Mouse (Mus musculus): ENCODE measurements around the gene Gprin3. TPM values are rescaled to one million over a fixed set of nuclear protein-coding genes. Genes with fewer than 3 reads are reported as not detected.

The Gprin3 gene
- 10 to 100 TPM; 11.1 to 13.8 TPM for total RNA-seq (2021)

GRCm38 (mm10) chr6:59425824-59426533 lies at the start of gene Gprin3:
Gene Gprin3, minus strand, starts transcription at chr6:59426294.
- intact Hi-C loops (cut with DNase I) = no loop called here
- peak; percentile 81 to 84 for DNase-seq (ENCODE audit: low spot score in 2 of 2)

GRCm38 (mm10) chr6:59458861-59459260 lies 32.8 kb upstream of the Gprin3 start:
- no peak for DNase-seq (ENCODE audit: low spot score in 2 of 2)
- intact Hi-C loops (cut with DNase I) = no loop called here

- intact Hi-C loops (cut with DNase I) = no loop called here
- DNase-seq (ENCODE audit: low spot score in 2 of 2) = no peak
Measured at GRCm38 (mm10) chr6:59456116-59456515, 30.0 kb upstream of the Gprin3 start.

GRCm38 (mm10) chr6:59451348-59451747 lies 25.3 kb upstream of the Gprin3 start:
- intact Hi-C loops (cut with DNase I) = no loop called here

GRCm38 (mm10) chr6:59445101-59445503 lies 19.0 kb upstream of the Gprin3 start:
- no peak for DNase-seq (ENCODE audit: low spot score in 2 of 2)
- intact Hi-C loops (cut with DNase I) = no loop called here

More at GRCm38 (mm10) chr6:59451348-59451747, 25.3 kb upstream of the Gprin3 start:
- DNase-seq (ENCODE audit: low spot score in 2 of 2) = no peak

GRCm38 (mm10) chr6:59435906-59436305 lies 9.8 kb upstream of the Gprin3 start:
- no peak for DNase-seq (ENCODE audit: low spot score in 2 of 2)
- intact Hi-C loops (cut with DNase I) = no loop called here

GRCm38 (mm10) chr6:59433116-59433515 lies 7.0 kb upstream of the Gprin3 start:
- intact Hi-C loops (cut with DNase I) = no loop called here
- no peak for DNase-seq (ENCODE audit: low spot score in 2 of 2)

GRCm38 (mm10) chr6:59426534-59426885 lies 416 bp upstream of the Gprin3 start:
- no peak for DNase-seq (ENCODE audit: low spot score in 2 of 2)
- intact Hi-C loops (cut with DNase I) = no loop called here

- intact Hi-C loops (cut with DNase I) = no loop called here
- DNase-seq (ENCODE audit: low spot score in 2 of 2) = no peak
Measured at GRCm38 (mm10) chr6:59424871-59425740, 988 bp downstream of the Gprin3 start.

GRCm38 (mm10) chr6:59423836-59424235 lies 2.3 kb downstream of the Gprin3 start:
- DNase-seq (ENCODE audit: low spot score in 2 of 2) = no peak
- intact Hi-C loops (cut with DNase I) = no loop called here

GRCm38 (mm10) chr6:59419264-59419663 lies 6.8 kb downstream of the Gprin3 start:
- intact Hi-C loops (cut with DNase I) = loop anchor here (5.0 kb wide), 1 partner anchor 152 kb away; no protein-coding TSS in a partner anchor

GRCm38 (mm10) chr6:59418659-59419058 lies 7.4 kb downstream of the Gprin3 start:
- no peak for DNase-seq (ENCODE audit: low spot score in 2 of 2)
- intact Hi-C loops (cut with DNase I) = loop anchor here (5.0 kb wide), 1 partner anchor 151 kb away; no protein-coding TSS in a partner anchor

More at GRCm38 (mm10) chr6:59419264-59419663, 6.8 kb downstream of the Gprin3 start:
- DNase-seq (ENCODE audit: low spot score in 2 of 2) = no peak

- intact Hi-C loops (cut with DNase I) = loop anchor here (5.0 kb wide), 1 partner anchor 148 kb away; no protein-coding TSS in a partner anchor
- DNase-seq (ENCODE audit: low spot score in 2 of 2) = no peak
Measured at GRCm38 (mm10) chr6:59414816-59415215, 11.3 kb downstream of the Gprin3 start.

- intact Hi-C loops (cut with DNase I) = no loop called here
Measured at GRCm38 (mm10) chr6:59412417-59413346, 13.4 kb downstream of the Gprin3 start.

GRCm38 (mm10) chr6:59409001-59409700 lies 16.9 kb downstream of the Gprin3 start:
- DNase-seq (ENCODE audit: low spot score in 2 of 2) = no peak
- intact Hi-C loops (cut with DNase I) = no loop called here

More at GRCm38 (mm10) chr6:59412417-59413346, 13.4 kb downstream of the Gprin3 start:
- DNase-seq (ENCODE audit: low spot score in 2 of 2) = no peak

- no peak for DNase-seq (ENCODE audit: low spot score in 2 of 2)
- intact Hi-C loops (cut with DNase I) = no loop called here
Measured at GRCm38 (mm10) chr6:59407482-59407997, 18.6 kb downstream of the Gprin3 start.

GRCm38 (mm10) chr6:59390208-59390607 lies 35.9 kb downstream of the Gprin3 start:
- no peak for DNase-seq (ENCODE audit: low spot score in 2 of 2)
- intact Hi-C loops (cut with DNase I) = no loop called here

- DNase-seq (ENCODE audit: low spot score in 2 of 2) = no peak
- intact Hi-C loops (cut with DNase I) = no loop called here
Measured at GRCm38 (mm10) chr6:59365300-59365699, 60.8 kb downstream of the Gprin3 start.

GRCm38 (mm10) chr6:59363282-59363681 lies 62.8 kb downstream of the Gprin3 start:
- intact Hi-C loops (cut with DNase I) = no loop called here
- no peak for DNase-seq (ENCODE audit: low spot score in 2 of 2)
